In the genomic region with DNA sequence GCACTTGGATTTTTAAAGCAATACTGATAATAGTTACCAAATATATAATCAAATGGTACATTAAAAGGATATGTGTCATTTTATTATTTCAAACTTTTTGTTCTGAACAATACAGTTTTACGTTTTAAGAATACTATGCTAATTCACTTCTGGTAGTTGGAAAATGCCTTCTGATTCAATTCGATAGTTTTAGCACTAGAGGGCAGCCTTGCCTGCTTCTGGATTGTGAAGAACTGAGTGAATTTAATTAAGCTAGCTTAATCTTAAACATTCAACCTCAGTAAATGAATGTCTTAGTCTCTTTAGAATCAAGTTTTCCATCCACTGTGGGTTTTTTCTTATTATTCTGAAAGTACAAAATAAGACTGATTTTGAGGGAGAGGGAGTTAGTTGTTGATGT, we compare ENCODE assay signal across 10 mouse cellular contexts. TPM values are rescaled to one million over a fixed set of nuclear protein-coding genes. Genes with fewer than 3 reads are reported as not detected.
DNase-seq lines count a peak whose midpoint lies in the region; ATAC-seq and TF ChIP-seq lines count a peak whose summit lies in the region.
"Had no signal": no experiment of that assay in that cellular context is flagged by ENCODE, and none has a peak within 500 bp of the region (broad histone marks: within the 10 kb centered on the region; RNA-seq: fewer than 3 reads in every experiment).

No protein-coding gene starts in this region.

- H3K4me1 ChIP-seq in embryonic facial prominence, embryonic 11.5 days (ENCODE audit: control insufficient read depth, insufficient read depth, low read length), result no peaks in the 10 kb centered on the region
- no peaks in the 10 kb centered on the region for H3K4me1 ChIP-seq in embryonic facial prominence, embryonic 10.5 days
- H3K4me1 ChIP-seq in liver, embryonic 14.5 days (replicated peaks; ENCODE audit: control insufficient read depth in 2 of 2, insufficient read depth in 2 of 2, low read length in 1 of 2), result no peaks in the 10 kb centered on the region
- H3K4me1 ChIP-seq in liver, embryonic 12.5 days, result no peaks in the 10 kb centered on the region
- H3K4me1 ChIP-seq: liver, embryonic 13.5 days; stomach, embryonic 15.5 days had no signal

- no peak overlapping the region for H3K27ac ChIP-seq in embryonic facial prominence, embryonic 11.5 days (replicated peaks; ENCODE audit: low read depth, low read length)
- H3K27ac ChIP-seq in embryonic facial prominence, embryonic 10.5 days (replicated peaks), result no peak overlapping the region
- no peak overlapping the region for H3K27ac ChIP-seq in liver, embryonic 14.5 days
- H3K27ac ChIP-seq in liver, embryonic 12.5 days, result no peak overlapping the region
- H3K27ac ChIP-seq: liver, embryonic 13.5 days; stomach, embryonic 15.5 days had no signal

- no peak overlapping the region for H3K4me2 ChIP-seq in embryonic facial prominence, embryonic 11.5 days (ENCODE audit: low read depth, low read length)
- no peak overlapping the region for H3K4me2 ChIP-seq in liver, embryonic 14.5 days (ENCODE audit: low read depth)
- H3K4me2 ChIP-seq in liver, embryonic 12.5 days, result no peak overlapping the region
- H3K4me2 ChIP-seq: liver, embryonic 13.5 days; stomach, embryonic 15.5 days had no signal

- H3K9me3 ChIP-seq in embryonic facial prominence, embryonic 11.5 days (replicated peaks; ENCODE audit: control insufficient read depth, low read length), result no peaks in the 10 kb centered on the region
- no peaks in the 10 kb centered on the region for H3K9me3 ChIP-seq in embryonic facial prominence, embryonic 10.5 days
- no peaks in the 10 kb centered on the region for H3K9me3 ChIP-seq in liver, embryonic 14.5 days (ENCODE audit: control insufficient read depth, low read length)
- no peaks in the 10 kb centered on the region for H3K9me3 ChIP-seq in liver, embryonic 12.5 days (replicated peaks)
- H3K9me3 ChIP-seq: liver, embryonic 13.5 days; stomach, embryonic 15.5 days had no signal

- no peak for TF ChIP-seq EP300 in liver, embryonic 14.5 days (IDR thresholded peaks at IDR 0.05; ENCODE audit: low read depth)

- TF ChIP-seq CTCF in liver, embryonic 14.5 days (IDR thresholded peaks at IDR 0.05; ENCODE audit: low read depth), result peak; percentile 40; the same call in 1 of the 2 replicates

- no peaks in the 10 kb centered on the region for H3K27me3 ChIP-seq in embryonic facial prominence, embryonic 11.5 days (ENCODE audit: control insufficient read depth, insufficient read depth, low read length)
- no peaks in the 10 kb centered on the region for H3K27me3 ChIP-seq in embryonic facial prominence, embryonic 10.5 days (replicated peaks; ENCODE audit: low read depth, poor library complexity, severe bottlenecking)
- no peaks in the 10 kb centered on the region for H3K27me3 ChIP-seq in liver, embryonic 14.5 days (ENCODE audit: control insufficient read depth, insufficient read depth, low read length)
- no peaks in the 10 kb centered on the region for H3K27me3 ChIP-seq in liver, embryonic 12.5 days (replicated peaks)
- H3K27me3 ChIP-seq: liver, embryonic 13.5 days; stomach, embryonic 15.5 days had no signal

- H3K9ac ChIP-seq in embryonic facial prominence, embryonic 11.5 days (replicated peaks; ENCODE audit: low read length), result no peak overlapping the region
- H3K9ac ChIP-seq in liver, embryonic 14.5 days (replicated peaks), result no peak overlapping the region
- no peak overlapping the region for H3K9ac ChIP-seq in liver, embryonic 12.5 days
- H3K9ac ChIP-seq: liver, embryonic 13.5 days; stomach, embryonic 15.5 days had no signal

- no peaks in the 10 kb centered on the region for H3K36me3 ChIP-seq in embryonic facial prominence, embryonic 11.5 days (replicated peaks; ENCODE audit: control insufficient read depth, insufficient read depth, low read depth, low read length)
- peaks cover 22% of the 10 kb centered on the region for H3K36me3 ChIP-seq in embryonic facial prominence, embryonic 10.5 days (replicated peaks)
- no peaks in the 10 kb centered on the region for H3K36me3 ChIP-seq in liver, embryonic 14.5 days (replicated peaks; ENCODE audit: control insufficient read depth, insufficient read depth, low read depth)
- H3K36me3 ChIP-seq in liver, embryonic 12.5 days, result peaks cover 20% of the 10 kb centered on the region
- H3K36me3 ChIP-seq: stomach, embryonic 15.5 days had no signal

- no peak overlapping the region for H3K4me3 ChIP-seq in embryonic facial prominence, embryonic 11.5 days (ENCODE audit: low read depth, low read length)
- H3K4me3 ChIP-seq in embryonic facial prominence, embryonic 10.5 days, result no peak overlapping the region
- no peak overlapping the region for H3K4me3 ChIP-seq in liver, embryonic 14.5 days (ENCODE audit: insufficient read depth in 1 of 2, low read depth in 2 of 2, low read length in 2 of 2)
- H3K4me3 ChIP-seq in liver, embryonic 12.5 days, result no peak overlapping the region
- H3K4me3 ChIP-seq: liver, embryonic 13.5 days; stomach, embryonic 15.5 days had no signal

- no peak for ATAC-seq in embryonic facial prominence, embryonic 11.5 days (replicated peaks; ENCODE audit: insufficient number of reproducible peaks, low FRiP score, low TSS enrichment, low read depth)
- ATAC-seq in liver, embryonic 14.5 days (ENCODE audit: insufficient read depth), result no peak
- no peak for ATAC-seq in liver, embryonic 12.5 days

- 45% methylated on average over 2 of the region's 2 CpGs for WGBS in embryonic facial prominence, embryonic 11.5 days
- WGBS in embryonic facial prominence, embryonic 10.5 days, result 47% methylated on average over 2 of the region's 2 CpGs
- 37% methylated on average over 2 of the region's 2 CpGs for WGBS in liver, embryonic 14.5 days (ENCODE audit: insufficient replicate concordance)
- WGBS in liver, embryonic 12.5 days (ENCODE audit: insufficient replicate concordance), result 42% methylated on average over 2 of the region's 2 CpGs

- DNase-seq in embryonic facial prominence, embryonic 11.5 days (ENCODE audit: low spot score), result peak; percentile 6
- DNase-seq in embryonic facial prominence, embryonic 10.5 days (ENCODE audit: low spot score), result no peak
- DNase-seq in liver, embryonic 14.5 days (ENCODE audit: low read depth in 3 of 3, low spot score in 3 of 3), result peak in 2 of 3 experiments; percentile 1 to 6
- peak; percentile 68 for DNase-seq in adipocyte (ENCODE audit: low spot score)
- peak; percentile 40 for DNase-seq in naive thymus-derived CD4-positive, alpha-beta T cell, adult 2 months (ENCODE audit: low read depth)
- no peak for DNase-seq in gastrocnemius, adult 18-20 months (ENCODE audit: low spot score)
- DNase-seq in cerebellum, postnatal 4 days (ENCODE audit: low spot score in 2 of 2), result no peak
- DNase-seq: liver, embryonic 13.5 days had no signal

RNA-seq across cellular contexts. Expression of a gene that starts 31.9 kb away (rescaled TPM):
- polyA plus RNA-seq in embryonic facial prominence, embryonic 11.5 days (2014; fragmentation: Nextera tagmentation; extraction: Ambion mirVana), result 158 and 161 TPM in 2 replicates
- 125 and 127 TPM in 2 replicates for polyA plus RNA-seq in embryonic facial prominence, embryonic 10.5 days (2016; fragmentation: Nextera tagmentation; extraction: Ambion mirVana)
- 16.7 and 29.9 TPM in 2 replicates for polyA plus RNA-seq in liver, embryonic 14.5 days (2012; rRNA removed)
- 74.2 and 78.3 TPM in 2 replicates for polyA plus RNA-seq in liver, embryonic 14.5 days (2014; fragmentation: Nextera tagmentation; extraction: Ambion mirVana)
- 111 and 113 TPM in 2 replicates for polyA plus RNA-seq in liver, embryonic 12.5 days (2016; fragmentation: Nextera tagmentation; extraction: Ambion mirVana)
- total RNA-seq in gastrocnemius, adult 18-20 months (2021), result 10 to 100 TPM; 68.6 to 73.7 TPM

RNA-seq across cellular contexts. Expression of a gene that starts 32.0 kb away (rescaled TPM):
- polyA plus RNA-seq in embryonic facial prominence, embryonic 11.5 days (2014; fragmentation: Nextera tagmentation; extraction: Ambion mirVana), result 22.0 and 24.5 TPM in 2 replicates
- 22.6 and 23.2 TPM in 2 replicates for polyA plus RNA-seq in embryonic facial prominence, embryonic 10.5 days (2016; fragmentation: Nextera tagmentation; extraction: Ambion mirVana)
- 0.31 and 0.46 TPM in 2 replicates for polyA plus RNA-seq in liver, embryonic 14.5 days (2012; rRNA removed)
- polyA plus RNA-seq in liver, embryonic 14.5 days (2014; fragmentation: Nextera tagmentation; extraction: Ambion mirVana), result 1.8 TPM in 2 replicates
- polyA plus RNA-seq in liver, embryonic 12.5 days (2016; fragmentation: Nextera tagmentation; extraction: Ambion mirVana), result 3.6 TPM in 2 replicates
- total RNA-seq in gastrocnemius, adult 18-20 months (2021), result 1 to 10 TPM; 1.4 to 1.5 TPM

RNA-seq across cellular contexts. Expression of a gene that starts 56.1 kb away (rescaled TPM):
- polyA plus RNA-seq in embryonic facial prominence, embryonic 11.5 days (2014; fragmentation: Nextera tagmentation; extraction: Ambion mirVana), result not detected in 2 replicates
- polyA plus RNA-seq in embryonic facial prominence, embryonic 10.5 days (2016; fragmentation: Nextera tagmentation; extraction: Ambion mirVana), result not detected in 2 replicates
- 0.03 and 0.04 TPM in 2 replicates for polyA plus RNA-seq in liver, embryonic 14.5 days (2012; rRNA removed)
- polyA plus RNA-seq in liver, embryonic 14.5 days (2014; fragmentation: Nextera tagmentation; extraction: Ambion mirVana), result not detected in 2 replicates
- polyA plus RNA-seq in liver, embryonic 12.5 days (2016; fragmentation: Nextera tagmentation; extraction: Ambion mirVana), result 0.06 TPM in 1 of 2 replicates, not detected in the other
- total RNA-seq in gastrocnemius, adult 18-20 months (2021), result not detected

Comparison
In these comparisons a context has a peak if more than half of its experiments do, and no peak if none do; other contexts are left out.
1. DNase-seq: peak in embryonic facial prominence, embryonic 11.5 days (single experiment), liver, embryonic 14.5 days (2 of 3), adipocyte (single experiment) and naive thymus-derived CD4-positive, alpha-beta T cell, adult 2 months (single experiment); none in embryonic facial prominence, embryonic 10.5 days (single experiment), gastrocnemius, adult 18-20 months (single experiment) and cerebellum, postnatal 4 days (0 of 2).